Mouse (Mus musculus): ENCODE measurements around the gene Atad2b. TPM values are rescaled to one million over a fixed set of nuclear protein-coding genes. Genes with fewer than 3 reads are reported as not detected.

Gene Atad2b
- polyA plus RNA-seq, 1 experiment from 2014 or later: 12.8 TPM

GRCm38 (mm10) chr12:4917805-4918591 is 845 bp downstream of the Atad2b start:
- Histone ChIP-seq H3K4me1 (ENCODE audit: control insufficient read depth, insufficient read depth, low read length) (peaks cover 5% of the 10 kb centered on the region; the same call in 1 of the 2 replicates), H3K9me3 (replicated peaks; ENCODE audit: control insufficient read depth, low read length) (no peaks in the 10 kb centered on the region), H3K27me3 (ENCODE audit: control insufficient read depth, insufficient read depth, low read length) (no peaks in the 10 kb centered on the region), H3K4me2 (peak overlapping the region; percentile 81), H3K27ac (ENCODE audit: low read depth, low read length) (peak overlapping the region; percentile 95), H3K9ac (ENCODE audit: low read depth, low read length) (peak overlapping the region; percentile 100), H3K4me3 (ENCODE audit: low read depth, low read length) (peak overlapping the region; percentile 94), H3K36me3 (ENCODE audit: control insufficient read depth, insufficient read depth, low read length) (no peaks in the 10 kb centered on the region)
- peak; percentile 52 for ATAC-seq (replicated peaks; ENCODE audit: insufficient number of reproducible peaks, low FRiP score, low TSS enrichment)
- under 1% methylated on average over 48 of the region's 48 CpGs for WGBS (ENCODE audit: insufficient replicate concordance)

- peaks cover 3% of the 10 kb centered on the region; the same call in 1 of the 2 replicates for H3K4me1 ChIP-seq (ENCODE audit: control insufficient read depth, insufficient read depth, low read length)
- H3K27ac ChIP-seq (ENCODE audit: low read depth, low read length): no peak overlapping the region
- no peak for ATAC-seq (replicated peaks; ENCODE audit: insufficient number of reproducible peaks, low FRiP score, low TSS enrichment)
- no peaks in the 10 kb centered on the region for H3K36me3 ChIP-seq (ENCODE audit: control insufficient read depth, insufficient read depth, low read length)
- H3K27me3 ChIP-seq (ENCODE audit: control insufficient read depth, insufficient read depth, low read length): no peaks in the 10 kb centered on the region
- no peaks in the 10 kb centered on the region for H3K9me3 ChIP-seq (replicated peaks; ENCODE audit: control insufficient read depth, low read length)
- H3K4me2 ChIP-seq: no peak overlapping the region
- WGBS (ENCODE audit: insufficient replicate concordance): 89% methylated on average over 2 of the region's 2 CpGs
- H3K4me3 ChIP-seq (ENCODE audit: low read depth, low read length): no peak overlapping the region
- no peak overlapping the region for H3K9ac ChIP-seq (ENCODE audit: low read depth, low read length)
These were observed 11.0 kb downstream of the Atad2b start for GRCm38 (mm10) chr12:4928197-4928596.

- Histone ChIP-seq H3K27ac (ENCODE audit: low read depth, low read length) (no peak overlapping the region), H3K27me3 (ENCODE audit: control insufficient read depth, insufficient read depth, low read length) (no peaks in the 10 kb centered on the region), H3K4me2 (no peak overlapping the region), H3K9ac (ENCODE audit: low read depth, low read length) (no peak overlapping the region), H3K36me3 (ENCODE audit: control insufficient read depth, insufficient read depth, low read length) (no peaks in the 10 kb centered on the region), H3K4me1 (ENCODE audit: control insufficient read depth, insufficient read depth, low read length) (peaks cover 8% of the 10 kb centered on the region), H3K4me3 (ENCODE audit: low read depth, low read length) (no peak overlapping the region), H3K9me3 (replicated peaks; ENCODE audit: control insufficient read depth, low read length) (no peaks in the 10 kb centered on the region)
- ATAC-seq (replicated peaks; ENCODE audit: insufficient number of reproducible peaks, low FRiP score, low TSS enrichment): no peak
- 95% methylated on average over 3 of the region's 3 CpGs for WGBS (ENCODE audit: insufficient replicate concordance)
These were observed 13.8 kb downstream of the Atad2b start for GRCm38 (mm10) chr12:4930820-4931548.

GRCm38 (mm10) chr12:4952272-4952671 is 35.1 kb downstream of the Atad2b start:
- Histone ChIP-seq H3K4me1 (ENCODE audit: control insufficient read depth, insufficient read depth, low read length) (no peaks in the 10 kb centered on the region), H3K36me3 (ENCODE audit: control insufficient read depth, insufficient read depth, low read length) (peaks cover 14% of the 10 kb centered on the region), H3K27me3 (ENCODE audit: control insufficient read depth, insufficient read depth, low read length) (no peaks in the 10 kb centered on the region), H3K27ac (ENCODE audit: low read depth, low read length) (no peak overlapping the region), H3K4me3 (ENCODE audit: low read depth, low read length) (no peak overlapping the region), H3K4me2 (no peak overlapping the region), H3K9me3 (replicated peaks; ENCODE audit: control insufficient read depth, low read length) (no peaks in the 10 kb centered on the region), H3K9ac (ENCODE audit: low read depth, low read length) (no peak overlapping the region)
- 93% methylated on average over 1 of the region's 1 CpGs for WGBS (ENCODE audit: insufficient replicate concordance)
- no peak for ATAC-seq (replicated peaks; ENCODE audit: insufficient number of reproducible peaks, low FRiP score, low TSS enrichment)

- Histone ChIP-seq H3K9ac (ENCODE audit: low read depth, low read length) (no peak overlapping the region), H3K27me3 (ENCODE audit: control insufficient read depth, insufficient read depth, low read length) (no peaks in the 10 kb centered on the region), H3K4me2 (no peak overlapping the region), H3K27ac (ENCODE audit: low read depth, low read length) (no peak overlapping the region), H3K9me3 (replicated peaks; ENCODE audit: control insufficient read depth, low read length) (no peaks in the 10 kb centered on the region), H3K36me3 (ENCODE audit: control insufficient read depth, insufficient read depth, low read length) (peaks cover 16% of the 10 kb centered on the region), H3K4me3 (ENCODE audit: low read depth, low read length) (no peak overlapping the region), H3K4me1 (ENCODE audit: control insufficient read depth, insufficient read depth, low read length) (no peaks in the 10 kb centered on the region)
- no peak for ATAC-seq (replicated peaks; ENCODE audit: insufficient number of reproducible peaks, low FRiP score, low TSS enrichment)
- WGBS (ENCODE audit: insufficient replicate concordance): 86% methylated on average over 4 of the region's 4 CpGs
These were observed 36.0 kb downstream of the Atad2b start for GRCm38 (mm10) chr12:4953156-4953555.

- Histone ChIP-seq H3K9ac (ENCODE audit: low read depth, low read length) (no peak overlapping the region), H3K27ac (ENCODE audit: low read depth, low read length) (no peak overlapping the region), H3K36me3 (ENCODE audit: control insufficient read depth, insufficient read depth, low read length) (peaks cover 6% of the 10 kb centered on the region; the same call in 1 of the 2 replicates), H3K4me3 (ENCODE audit: low read depth, low read length) (no peak overlapping the region), H3K9me3 (replicated peaks; ENCODE audit: control insufficient read depth, low read length) (no peaks in the 10 kb centered on the region), H3K4me2 (no peak overlapping the region), H3K27me3 (ENCODE audit: control insufficient read depth, insufficient read depth, low read length) (no peaks in the 10 kb centered on the region), H3K4me1 (ENCODE audit: control insufficient read depth, insufficient read depth, low read length) (no peaks in the 10 kb centered on the region)
- no peak for ATAC-seq (replicated peaks; ENCODE audit: insufficient number of reproducible peaks, low FRiP score, low TSS enrichment)
- 34% methylated on average over 1 of the region's 1 CpGs for WGBS (ENCODE audit: insufficient replicate concordance)
These were observed 55.8 kb downstream of the Atad2b start for GRCm38 (mm10) chr12:4972939-4973338.

- no peak overlapping the region for H3K9ac ChIP-seq (ENCODE audit: low read depth, low read length)
- H3K36me3 ChIP-seq (ENCODE audit: control insufficient read depth, insufficient read depth, low read length): peaks cover 8% of the 10 kb centered on the region; the same call in 1 of the 2 replicates
- no peaks in the 10 kb centered on the region for H3K9me3 ChIP-seq (replicated peaks; ENCODE audit: control insufficient read depth, low read length)
- 77% methylated on average over 6 of the region's 6 CpGs for WGBS (ENCODE audit: insufficient replicate concordance)
- no peak overlapping the region for H3K4me3 ChIP-seq (ENCODE audit: low read depth, low read length)
- ATAC-seq (replicated peaks; ENCODE audit: insufficient number of reproducible peaks, low FRiP score, low TSS enrichment): no peak
- H3K4me1 ChIP-seq (ENCODE audit: control insufficient read depth, insufficient read depth, low read length): no peaks in the 10 kb centered on the region
- H3K4me2 ChIP-seq: no peak overlapping the region
- H3K27me3 ChIP-seq (ENCODE audit: control insufficient read depth, insufficient read depth, low read length): no peaks in the 10 kb centered on the region
- H3K27ac ChIP-seq (ENCODE audit: low read depth, low read length): no peak overlapping the region
These were observed 61.2 kb downstream of the Atad2b start for GRCm38 (mm10) chr12:4978324-4978723.

- Histone ChIP-seq H3K27ac (ENCODE audit: low read depth, low read length) (no peak overlapping the region), H3K4me3 (ENCODE audit: low read depth, low read length) (no peak overlapping the region), H3K4me1 (ENCODE audit: control insufficient read depth, insufficient read depth, low read length) (no peaks in the 10 kb centered on the region), H3K9ac (ENCODE audit: low read depth, low read length) (no peak overlapping the region), H3K4me2 (no peak overlapping the region), H3K36me3 (ENCODE audit: control insufficient read depth, insufficient read depth, low read length) (no peaks in the 10 kb centered on the region), H3K27me3 (ENCODE audit: control insufficient read depth, insufficient read depth, low read length) (no peaks in the 10 kb centered on the region), H3K9me3 (replicated peaks; ENCODE audit: control insufficient read depth, low read length) (no peaks in the 10 kb centered on the region)
- no peak for ATAC-seq (replicated peaks; ENCODE audit: insufficient number of reproducible peaks, low FRiP score, low TSS enrichment)
These were observed 79.8 kb downstream of the Atad2b start for GRCm38 (mm10) chr12:4996981-4997380.
